Mouse (Mus musculus): ENCODE measurements at regions not wholly inside any gene's neighbourhood (a gene's known extent, or its start where the extent isn't known, plus 50 kb on each side); places are given as distances from the start of the nearest gene placed in this dataset.

GRCm38 (mm10) chr12:77789427-77789826 lies 404.6 kb upstream of the Gm6657 start:
- TF ChIP-seq EP300 (IDR thresholded peaks at IDR 0.05; ENCODE audit: insufficient read depth, low read depth, low read length) (no peak), CTCF (IDR thresholded peaks at IDR 0.05) (no peak)

All from heart, adult 2 months (tissue).